Mouse (Mus musculus) neural tube, embryonic 10.5 days (tissue): ENCODE results near the gene Zfyve9.

Experiments used
- DNase-seq: peaks from one replicate; pipeline ENCODE4 v3.0.0-alpha.2; 2017; ENCODE audit warnings: low spot score; ENCODE audit errors: extremely low spot score

The Zfyve9 gene

GRCm38 (mm10) chr4:108780057-108780863 lies at the start of gene Zfyve9:
Gene Zfyve9 (minus strand): TSS chr4:108780798.
- peak; percentile 86 for DNase-seq

- DNase-seq = no peak
Measured at GRCm38 (mm10) chr4:108826643-108827042, 46.0 kb upstream of the Zfyve9 start.

GRCm38 (mm10) chr4:108826096-108826495 lies 45.5 kb upstream of the Zfyve9 start:
- DNase-seq = no peak

- no peak for DNase-seq
Measured at GRCm38 (mm10) chr4:108825677-108826076, 45.1 kb upstream of the Zfyve9 start.

- no peak for DNase-seq
Measured at GRCm38 (mm10) chr4:108811550-108811949, 31.0 kb upstream of the Zfyve9 start.

GRCm38 (mm10) chr4:108811142-108811541 lies 30.5 kb upstream of the Zfyve9 start:
- no peak for DNase-seq

GRCm38 (mm10) chr4:108803535-108803934 lies 22.9 kb upstream of the Zfyve9 start:
- DNase-seq = no peak

GRCm38 (mm10) chr4:108798083-108798830 lies 17.7 kb upstream of the Zfyve9 start:
- peak; percentile 47 for DNase-seq

GRCm38 (mm10) chr4:108796701-108797100 lies 16.1 kb upstream of the Zfyve9 start:
- DNase-seq = no peak

GRCm38 (mm10) chr4:108793941-108794340 lies 13.3 kb upstream of the Zfyve9 start:
- DNase-seq = no peak

- DNase-seq = no peak
Measured at GRCm38 (mm10) chr4:108790507-108790906, 9.9 kb upstream of the Zfyve9 start.

GRCm38 (mm10) chr4:108789258-108789936 lies 8.8 kb upstream of the Zfyve9 start:
- no peak for DNase-seq

GRCm38 (mm10) chr4:108782421-108783085 lies 2.0 kb upstream of the Zfyve9 start:
- DNase-seq = no peak

GRCm38 (mm10) chr4:108781596-108781995 lies 998 bp upstream of the Zfyve9 start:
- DNase-seq = no peak

GRCm38 (mm10) chr4:108780864-108781205 lies 237 bp upstream of the Zfyve9 start:
- no peak for DNase-seq

GRCm38 (mm10) chr4:108779763-108780056 lies 888 bp downstream of the Zfyve9 start:
- DNase-seq = no peak

- DNase-seq = no peak
Measured at GRCm38 (mm10) chr4:108768527-108768926, 12.1 kb downstream of the Zfyve9 start.

GRCm38 (mm10) chr4:108759583-108759982 lies 21.0 kb downstream of the Zfyve9 start:
- DNase-seq = no peak

GRCm38 (mm10) chr4:108746160-108746873 lies 34.3 kb downstream of the Zfyve9 start:
- DNase-seq = no peak

GRCm38 (mm10) chr4:108731582-108731981 lies 49.0 kb downstream of the Zfyve9 start:
- no peak for DNase-seq

- DNase-seq = no peak
Measured at GRCm38 (mm10) chr4:108730450-108730849, 50.1 kb downstream of the Zfyve9 start.
